Mouse (Mus musculus): ENCODE data around the gene Nlrc4.

GRCm38 (mm10) chr17:74501085-74501484 lies 42.1 kb upstream of the Nlrc4 start:
- TF ChIP-seq MAFK (IDR thresholded peaks at IDR 0.05; ENCODE audit: insufficient read depth, low read depth, low read length) = no peak
- no peak for TF ChIP-seq HCFC1 (IDR thresholded peaks at IDR 0.05; ENCODE audit: borderline replicate concordance, insufficient read depth, low read length)
- TF ChIP-seq CHD2 (IDR thresholded peaks at IDR 0.05; ENCODE audit: low read depth, low read length) = no peak
- TF ChIP-seq ZNF384 (IDR thresholded peaks at IDR 0.05; ENCODE audit: low read depth, low read length) = no peak
- TF ChIP-seq ZC3H11A (IDR thresholded peaks at IDR 0.05; ENCODE audit: borderline replicate concordance, low read depth, low read length) = no peak

All from ES-E14 (cell line).